Mouse (Mus musculus) cerebellum, adult 2 months (tissue): ENCODE results near the gene Thsd4. TPM values are rescaled to one million over a fixed set of nuclear protein-coding genes. Genes with fewer than 3 reads are reported as not detected.
A peak's percentile ranks its signal among the peaks of the same experiment; 100 is the strongest.

Experiments
- DNase-seq, 2 experiments: peaks; one replicate each; pipeline ENCODE4 v3.0.0; 2021
- H3K27ac ChIP-seq: fragments of 200-500 bp; 2 replicates; pipeline ENCODE4 v1.5.1; 2012; ENCODE audit warnings: low read length, control low read depth, inconsistent platforms; ENCODE audit not compliant: insufficient read depth
- H3K27me3 ChIP-seq: fragments of 200-500 bp; 2 replicates; pipeline ENCODE4 v1.6.1; 2012; ENCODE audit warnings: inconsistent platforms, mild to moderate bottlenecking, low read length, moderate library complexity; ENCODE audit not compliant: control insufficient read depth, insufficient read depth
- H3K4me1 ChIP-seq: fragments of 200-500 bp; 2 replicates; pipeline ENCODE4 v1.6.1; 2011; ENCODE audit warnings: low read length; ENCODE audit not compliant: control insufficient read depth, insufficient read depth
- H3K4me3 ChIP-seq: fragments of 200-500 bp; replicated peaks from 2 replicates; pipeline ENCODE3; 2011; ENCODE audit warnings: mild to moderate bottlenecking, low read depth, low read length, control low read depth; ENCODE audit not compliant: insufficient read depth
- CTCF ChIP-seq: fragments of 200-500 bp; IDR thresholded peaks from 2 replicates; pipeline ENCODE4 v1.5.1; 2011; ENCODE audit warnings: low read depth, mild to moderate bottlenecking, control low read depth, low read length, moderate library complexity, borderline replicate concordance; ENCODE audit not compliant: insufficient read depth
- POLR2A ChIP-seq: fragments of 200-500 bp; IDR thresholded peaks from 2 replicates; pipeline ENCODE4 v1.6.1; 2011; ENCODE audit warnings: low read length, control low read depth, borderline replicate concordance; ENCODE audit not compliant: insufficient read depth
- WGBS: fragments of 180-500 bp; shearing (Covaris S2); methylation state at CpG from one replicate; pipeline ENCODE4 v1.1.7; 2018; 5-methylcytosine and 5-hydroxymethylcytosine counted together
- polyA plus RNA-seq: library from polyadenylated mRNA; depleted of rRNA; stranded (reverse); fragments of >200 nt; gene quantifications from 2 replicates; pipeline ENCODE4 v1.2.3, GENCODE M21; 2012

Thsd4 gene
- polyA plus RNA-seq, 1 experiment, result 2.7 TPM

GRCm38 (mm10) chr9:60262515-60263140 lies 259.2 kb downstream of the Thsd4 start:
- DNase-seq, result no peak
- H3K27me3 ChIP-seq, result no peaks in the 10 kb centered on the region
- TF ChIP-seq CTCF (no peak), POLR2A (no peak)
- WGBS, result 82% methylated on average over 6 of the region's 6 CpGs
- no peak overlapping the region for H3K4me3 ChIP-seq
- H3K27ac ChIP-seq, result no peak overlapping the region
- peaks cover 4% of the 10 kb centered on the region for H3K4me1 ChIP-seq

GRCm38 (mm10) chr9:60259626-60260025 lies 262.2 kb downstream of the Thsd4 start:
- H3K27me3 ChIP-seq, result no peaks in the 10 kb centered on the region
- TF ChIP-seq CTCF (no peak), POLR2A (no peak)
- WGBS, result 19% methylated on average over 13 of the region's 13 CpGs

DNA sequence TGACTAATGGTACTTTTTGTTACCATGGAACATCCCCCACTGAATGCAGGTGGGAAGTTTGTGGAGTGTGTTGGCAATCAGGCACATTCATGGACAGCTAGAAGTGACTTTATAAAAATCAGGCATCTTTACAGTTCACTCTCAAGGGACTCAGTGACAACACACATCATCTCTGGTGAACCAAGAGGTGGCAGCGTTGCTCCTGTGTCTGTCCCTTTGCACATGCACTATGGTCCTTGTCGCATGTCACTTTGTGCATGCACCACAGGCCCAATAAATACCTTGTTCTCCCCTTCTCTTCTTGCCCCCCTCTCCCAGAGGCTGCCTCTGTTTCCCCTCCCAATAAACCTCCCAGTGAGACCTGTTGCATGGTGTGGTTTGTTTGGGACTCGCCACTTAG lies 270.1 kb downstream of the Thsd4 start:
- no peaks in the 10 kb centered on the region for H3K27me3 ChIP-seq
- no peaks in the 10 kb centered on the region for H3K4me1 ChIP-seq
- no peak for DNase-seq
- no peak overlapping the region for H3K4me3 ChIP-seq
- 66% methylated on average over 3 of the region's 3 CpGs for WGBS
- TF ChIP-seq POLR2A, result no peak
- TF ChIP-seq CTCF, result peak; percentile 55; the same call in 1 of the 2 replicates
- no peak overlapping the region for H3K27ac ChIP-seq

More at GRCm38 (mm10) chr9:60259626-60260025, 262.2 kb downstream of the Thsd4 start:
- Histone ChIP-seq H3K4me1 (peaks cover 2% of the 10 kb centered on the region), H3K27ac (no peak overlapping the region), H3K4me3 (no peak overlapping the region)
- peak in 1 of 2 experiments; percentile 24 for DNase-seq

- no peaks in the 10 kb centered on the region for H3K4me1 ChIP-seq
- no peak overlapping the region for H3K27ac ChIP-seq
- TF ChIP-seq CTCF (no peak), POLR2A (no peak)
- no peak for DNase-seq
- no peak overlapping the region for H3K4me3 ChIP-seq
- no peaks in the 10 kb centered on the region for H3K27me3 ChIP-seq
Measured at GRCm38 (mm10) chr9:60250403-60250802, 271.4 kb downstream of the Thsd4 start.

DNA sequence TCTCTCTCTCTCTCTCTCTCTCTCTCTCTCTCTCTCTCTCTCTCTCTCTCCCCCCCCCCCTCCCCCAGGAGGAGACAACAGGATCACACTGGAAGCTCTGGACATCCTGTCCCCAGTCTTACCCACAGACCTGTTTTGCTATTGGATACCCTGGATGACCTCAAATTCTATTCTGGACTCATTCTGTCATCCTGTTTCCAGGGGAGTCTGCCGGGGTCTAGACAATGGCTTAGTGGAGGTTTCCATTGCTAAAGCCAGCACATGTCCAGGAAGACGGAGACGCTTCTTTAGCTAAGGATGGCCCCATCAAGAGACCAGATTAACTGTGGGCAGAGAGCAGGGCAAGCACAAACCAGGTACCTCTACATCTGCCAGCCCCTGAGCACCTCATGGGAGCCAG lies 273.8 kb downstream of the Thsd4 start:
- Histone ChIP-seq H3K4me1 (no peaks in the 10 kb centered on the region), H3K27me3 (no peaks in the 10 kb centered on the region), H3K27ac (no peak overlapping the region), H3K4me3 (no peak overlapping the region)
- DNase-seq, result no peak
- no peak for TF ChIP-seq CTCF
- TF ChIP-seq POLR2A, result no peak
- WGBS, result 74% methylated on average over 3 of the region's 3 CpGs

- no peaks in the 10 kb centered on the region for H3K4me1 ChIP-seq
- no peak overlapping the region for H3K4me3 ChIP-seq
- H3K27ac ChIP-seq, result no peak overlapping the region
- TF ChIP-seq CTCF (peak; percentile 83), POLR2A (no peak)
- H3K27me3 ChIP-seq, result no peaks in the 10 kb centered on the region
- 8% methylated on average over 5 of the region's 5 CpGs for WGBS
- DNase-seq, result peak; percentile 52 to 73
Measured at GRCm38 (mm10) chr9:60244943-60245342, 276.9 kb downstream of the Thsd4 start.

- H3K4me3 ChIP-seq, result no peak overlapping the region
- peak; percentile 62 for TF ChIP-seq CTCF
- TF ChIP-seq POLR2A, result no peak
- peak in 1 of 2 experiments; percentile 32 for DNase-seq
- 63% methylated on average over 6 of the region's 6 CpGs for WGBS
- H3K27ac ChIP-seq, result no peak overlapping the region
- H3K27me3 ChIP-seq, result no peaks in the 10 kb centered on the region
- H3K4me1 ChIP-seq, result no peaks in the 10 kb centered on the region
Measured at GRCm38 (mm10) chr9:60243503-60243902, 278.3 kb downstream of the Thsd4 start.

- WGBS, result 46% methylated on average over 4 of the region's 4 CpGs
- no peak for DNase-seq
- TF ChIP-seq CTCF (peak; percentile 66; the same call in 1 of the 2 replicates), POLR2A (no peak)
- Histone ChIP-seq H3K4me3 (no peak overlapping the region), H3K4me1 (no peaks in the 10 kb centered on the region), H3K27me3 (no peaks in the 10 kb centered on the region), H3K27ac (no peak overlapping the region)
Measured at GRCm38 (mm10) chr9:60237667-60238066, 284.2 kb downstream of the Thsd4 start.
